Mouse (Mus musculus) thymus, adult 2 months (tissue): Measurements from ENCODE around the gene Arid3c. TPM values are rescaled to one million over a fixed set of nuclear protein-coding genes. Genes with fewer than 3 reads are reported as not detected.
"Not testable (repeated sequence)": the region's sequence is repeated elsewhere in the genome, so short reads cannot be mapped to it uniquely, and the experiment has no call there.

Source experiments
- DNase-seq: peaks from one replicate; pipeline ENCODE4 v3.0.0; 2021
- H3K27ac ChIP-seq: fragments of 200-500 bp; 2 replicates; pipeline ENCODE4 v1.5.1; 2012; ENCODE audit warnings: low read length, control low read depth; ENCODE audit not compliant: control insufficient read depth, insufficient read depth
- H3K27me3 ChIP-seq: fragments of 200-500 bp; 2 replicates; pipeline ENCODE4 v1.6.1; 2012; ENCODE audit warnings: mild to moderate bottlenecking, low read length, moderate library complexity, mixed read lengths; ENCODE audit not compliant: control insufficient read depth, insufficient read depth
- H3K36me3 ChIP-seq: fragments of 200-500 bp; 2 replicates; pipeline ENCODE4 v1.6.1; 2012; ENCODE audit warnings: mild to moderate bottlenecking, low read length, moderate library complexity; ENCODE audit not compliant: control insufficient read depth, insufficient read depth
- H3K4me1 ChIP-seq: fragments of 200-500 bp; replicated peaks from 2 replicates; pipeline ENCODE4 v1.6.1; 2012; ENCODE audit warnings: low read length; ENCODE audit not compliant: control insufficient read depth, insufficient read depth
- H3K4me3 ChIP-seq: fragments of 200-500 bp; 2 replicates; pipeline ENCODE4 v1.5.1; 2012; ENCODE audit warnings: mild to moderate bottlenecking, low read length, control low read depth, moderate library complexity; ENCODE audit not compliant: control insufficient read depth, insufficient read depth
- CTCF ChIP-seq: fragments of 200-500 bp; IDR thresholded peaks from 2 replicates; pipeline ENCODE4 v1.5.1; 2012; ENCODE audit warnings: mild to moderate bottlenecking, control low read depth, low read length, moderate library complexity, borderline replicate concordance; ENCODE audit not compliant: control insufficient read depth, poor library complexity, insufficient read depth; ENCODE audit errors: extremely low read depth
- POLR2A ChIP-seq: fragments of 200-500 bp; IDR thresholded peaks from 2 replicates; pipeline ENCODE4 v1.6.1; 2012; ENCODE audit warnings: mild to moderate bottlenecking, low read length, control low read depth, moderate library complexity; ENCODE audit not compliant: control insufficient read depth, poor library complexity, insufficient read depth; ENCODE audit errors: extremely low read depth
- WGBS: fragments of 180-500 bp; shearing (Covaris S2); methylation state at CpG from one replicate; pipeline ENCODE4 v1.1.7; 2018; 5-methylcytosine and 5-hydroxymethylcytosine counted together
- polyA plus RNA-seq: library from polyadenylated mRNA; depleted of rRNA; stranded (reverse); fragments of >200 nt; gene quantifications from 2 replicates; pipeline ENCODE4 v1.2.3, GENCODE M21; 2012; rRNA removed

The Arid3c gene
- polyA plus RNA-seq, result 0.06 and 0.15 TPM in 2 replicates

DNA sequence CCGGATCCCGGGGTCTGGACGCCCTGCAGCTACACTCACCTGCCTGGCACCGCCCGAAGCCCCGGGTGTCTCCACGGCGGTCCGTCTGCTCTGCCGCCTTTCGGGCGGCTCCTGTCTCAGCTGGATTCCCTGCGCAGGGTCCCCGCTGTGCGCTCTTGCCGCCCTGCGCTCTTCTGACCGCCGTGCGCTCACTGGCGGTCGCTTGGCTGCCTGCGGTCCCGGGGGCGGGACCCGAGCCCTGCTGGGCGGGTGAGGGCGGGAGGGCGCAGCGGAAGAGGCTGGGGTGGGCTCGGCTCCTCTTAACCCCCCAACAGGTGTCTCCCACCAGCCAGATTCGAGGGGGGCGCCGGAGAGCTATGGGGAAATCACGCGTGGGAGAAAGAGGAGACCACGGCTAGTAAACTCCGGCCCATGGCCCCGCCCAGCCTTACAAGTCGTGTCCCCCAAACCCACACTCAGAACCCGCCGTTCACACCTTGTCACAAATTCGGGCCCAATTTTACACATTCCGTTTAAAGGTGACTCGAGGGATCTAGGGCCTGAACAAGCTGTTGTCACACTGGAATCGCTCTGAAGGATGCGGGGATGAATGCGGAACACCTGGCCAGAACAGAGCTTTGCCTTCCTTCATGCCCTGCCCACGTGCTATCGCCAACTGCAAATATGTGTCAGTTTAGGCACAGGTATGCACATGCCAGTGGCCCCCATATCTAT is at the start of gene Arid3c:
Arid3c (minus strand) TSS at position 91 of the 714 bp plus-strand sequence.
- Histone ChIP-seq H3K4me1 (no peaks in the 10 kb centered on the region; the same call in 1 of the 2 replicates), H3K4me3 (peak within 1 kb of the TSS; percentile 3; the same call in 1 of the 2 replicates), H3K36me3 (no peaks in the 10 kb centered on the region), H3K27ac (no peak within 1 kb of the TSS), H3K27me3 (peaks cover 17% of the 10 kb centered on the region)
- 2% methylated on average over 50 of the region's 50 CpGs for WGBS
- peak; percentile 65 for DNase-seq
- TF ChIP-seq POLR2A (no peak), CTCF (no peak)

DNA sequence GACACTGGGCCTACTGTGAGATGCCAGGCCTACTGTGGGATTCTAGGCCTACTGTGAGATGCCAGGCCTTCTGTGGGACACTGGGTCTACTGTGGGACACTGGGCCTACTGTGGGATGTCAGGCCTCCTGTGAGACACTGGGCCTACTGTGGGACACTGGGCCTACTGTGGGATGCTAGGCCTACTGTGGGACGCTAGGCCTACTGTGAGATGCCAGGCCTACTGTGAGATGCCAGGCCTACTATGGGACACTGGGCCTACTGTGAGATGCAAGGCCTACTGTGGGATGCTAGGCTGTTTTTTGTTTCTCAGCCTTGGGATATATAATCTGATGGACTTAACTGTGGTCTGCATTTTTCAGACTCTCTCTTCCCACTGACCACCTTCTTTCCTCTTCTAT is 44.9 kb upstream of the Arid3c start:
- not testable (repeated sequence) for H3K4me3 ChIP-seq, H3K4me1 ChIP-seq, H3K27me3 ChIP-seq, H3K36me3 ChIP-seq, DNase-seq, H3K27ac ChIP-seq
- 89% methylated on average over 1 of the region's 1 CpGs for WGBS

DNA sequence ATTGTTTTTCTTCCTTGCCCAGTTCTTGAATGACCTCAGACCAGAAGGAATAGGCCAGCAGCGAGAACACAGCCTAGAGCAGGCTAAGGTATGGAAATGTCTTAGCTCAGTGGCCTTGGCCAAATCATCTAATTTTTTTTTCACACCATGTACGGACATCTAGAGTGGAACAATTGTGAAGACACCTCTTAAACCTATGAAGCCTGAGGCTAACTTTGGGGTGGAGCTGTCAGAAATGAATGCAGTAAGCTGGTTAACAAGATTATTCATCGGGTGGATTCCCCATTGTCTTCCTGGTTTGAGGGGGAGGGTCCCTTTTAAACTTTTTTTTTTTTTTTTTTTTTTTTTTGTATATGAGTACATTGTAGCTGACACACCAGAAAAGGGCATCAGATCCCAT is 43.6 kb upstream of the Arid3c start:
- 91% methylated on average over 3 of the region's 3 CpGs for WGBS
- not testable (repeated sequence) for H3K27ac ChIP-seq

DNA sequence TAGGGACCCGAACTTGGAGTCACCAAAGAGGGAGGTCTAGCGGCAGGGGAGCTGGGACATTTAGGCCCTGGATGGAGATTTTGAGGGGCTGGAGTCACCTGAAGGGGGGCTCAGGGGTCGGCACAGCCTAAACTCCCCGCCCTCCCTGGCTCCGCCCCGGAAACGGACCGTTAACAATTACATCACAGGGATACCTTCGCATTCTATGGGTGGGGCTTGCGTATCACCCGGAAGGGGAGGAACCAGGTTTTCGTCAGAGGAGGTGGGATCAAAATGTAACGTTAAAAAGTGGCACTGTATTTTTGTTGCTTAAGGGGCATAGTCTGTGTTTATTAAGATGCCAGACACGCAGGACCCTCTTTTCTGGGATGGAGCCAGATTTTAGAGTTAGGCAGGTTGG is 43.1 kb upstream of the Arid3c start, which contains the start of gene Ccl27a:
Ccl27a (minus strand) TSS at position 246 of the 400 bp plus-strand sequence.
- WGBS, result 6% methylated on average over 12 of the region's 14 CpGs
- peak within 1 kb of the TSS; percentile 67 for H3K4me3 ChIP-seq
- H3K4me1 ChIP-seq, H3K36me3 ChIP-seq, H3K27me3 ChIP-seq, H3K27ac ChIP-seq: not testable (repeated sequence)
- peak; percentile 84 for DNase-seq

More for the DNA sequence above, 43.6 kb upstream of the Arid3c start:
- H3K36me3 ChIP-seq, DNase-seq, H3K27me3 ChIP-seq, H3K4me3 ChIP-seq, H3K4me1 ChIP-seq: not testable (repeated sequence)

DNA sequence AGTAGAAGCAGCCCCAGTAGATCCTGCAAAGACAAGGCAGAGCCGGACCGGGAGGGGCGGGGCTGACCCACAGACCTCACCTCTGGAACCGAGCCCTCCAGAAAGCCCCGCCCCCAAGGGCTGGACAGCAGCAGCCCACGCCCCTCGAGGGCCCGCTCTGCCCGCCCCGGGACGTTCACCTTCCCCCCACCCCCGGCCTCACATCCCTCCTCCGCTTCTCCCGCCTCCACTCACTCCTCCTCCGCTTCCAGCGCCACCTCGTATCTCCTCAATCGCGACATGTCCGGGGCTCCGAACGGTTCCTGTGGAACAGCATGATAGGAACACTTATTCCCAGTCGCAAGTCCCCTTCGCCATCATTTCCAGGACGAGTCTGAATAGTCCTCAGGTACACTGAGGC is 42.6 kb upstream of the Arid3c start:
- DNase-seq, result peak; percentile 48
- H3K27ac ChIP-seq, H3K27me3 ChIP-seq: not testable (repeated sequence)

DNA sequence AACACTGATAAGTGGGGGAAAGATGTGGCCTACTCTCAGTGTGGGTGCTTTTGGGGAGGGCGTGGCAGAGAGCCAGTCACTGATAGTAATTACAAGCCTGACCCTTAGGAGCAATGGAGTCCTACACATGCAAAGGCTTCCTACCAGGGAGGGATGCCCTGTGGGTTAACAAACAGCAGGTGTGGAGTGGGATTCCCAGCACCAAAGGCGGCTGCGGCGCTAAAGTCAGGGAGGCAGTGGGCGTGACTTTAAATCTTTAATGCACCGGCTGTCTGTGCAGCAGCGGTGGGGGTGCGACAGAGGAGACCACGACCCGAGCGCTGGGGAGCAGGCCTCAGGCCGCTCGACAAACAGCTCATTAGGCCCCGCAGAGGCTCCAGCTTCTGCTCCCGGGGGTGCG is 42.0 kb upstream of the Arid3c start:
- not testable (repeated sequence) for DNase-seq, H3K27me3 ChIP-seq, H3K4me1 ChIP-seq, H3K36me3 ChIP-seq, H3K4me3 ChIP-seq, H3K27ac ChIP-seq
- 10% methylated on average over 11 of the region's 16 CpGs for WGBS

More for the DNA sequence above, 42.6 kb upstream of the Arid3c start:
- WGBS, result 1% methylated on average over 17 of the region's 25 CpGs
- not testable (repeated sequence) for H3K36me3 ChIP-seq, H3K4me1 ChIP-seq
- H3K4me3 ChIP-seq, result peak overlapping the region; percentile 67

DNA sequence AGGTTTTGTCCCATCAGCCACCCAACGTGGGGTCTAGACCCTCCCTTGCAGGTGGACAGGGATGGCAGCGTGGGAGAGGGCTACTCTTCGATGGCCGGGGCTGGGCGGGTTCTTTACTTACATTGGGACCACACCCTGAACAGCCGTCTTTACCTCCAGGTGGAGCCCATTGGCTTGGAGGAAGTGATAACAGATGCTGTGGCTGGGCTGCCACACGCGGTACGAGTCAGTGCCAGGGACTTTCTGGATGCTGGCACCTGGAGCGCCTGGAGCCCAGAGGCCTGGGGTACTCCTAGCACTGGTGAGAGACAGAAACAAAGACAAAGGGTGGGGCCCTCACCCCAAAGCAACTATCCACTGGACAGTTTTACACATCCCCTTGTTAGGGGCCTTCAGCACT is 36.4 kb upstream of the Arid3c start:
- H3K27ac ChIP-seq, H3K36me3 ChIP-seq, H3K4me1 ChIP-seq, DNase-seq, H3K4me3 ChIP-seq, H3K27me3 ChIP-seq: not testable (repeated sequence)
- 86% methylated on average over 10 of the region's 10 CpGs for WGBS

DNA sequence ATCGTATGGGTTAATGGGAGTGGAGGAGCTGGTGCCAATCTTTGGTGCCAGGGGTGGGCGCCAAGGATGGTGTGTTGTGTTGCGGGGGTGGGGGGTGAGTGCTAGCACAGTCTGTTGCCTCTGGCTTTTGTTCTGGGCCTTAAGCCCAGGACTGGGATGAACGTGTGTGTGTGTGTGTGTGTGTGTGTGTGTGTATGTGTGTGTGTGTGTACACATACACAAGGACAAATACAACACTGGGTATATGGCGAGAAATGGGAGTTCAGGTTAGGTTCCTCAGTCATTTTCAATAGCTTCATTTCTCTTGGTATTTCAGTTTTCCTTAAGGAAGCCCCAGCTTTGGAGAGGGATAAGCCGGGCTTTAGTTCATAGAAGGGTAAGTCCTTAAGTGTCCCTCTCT is 32.2 kb upstream of the Arid3c start:
- not testable (repeated sequence) for H3K27ac ChIP-seq, H3K4me3 ChIP-seq, DNase-seq, H3K36me3 ChIP-seq, H3K27me3 ChIP-seq
- 88% methylated on average over 4 of the region's 6 CpGs for WGBS
- H3K4me1 ChIP-seq, result peaks cover 12% of the 10 kb centered on the region

DNA sequence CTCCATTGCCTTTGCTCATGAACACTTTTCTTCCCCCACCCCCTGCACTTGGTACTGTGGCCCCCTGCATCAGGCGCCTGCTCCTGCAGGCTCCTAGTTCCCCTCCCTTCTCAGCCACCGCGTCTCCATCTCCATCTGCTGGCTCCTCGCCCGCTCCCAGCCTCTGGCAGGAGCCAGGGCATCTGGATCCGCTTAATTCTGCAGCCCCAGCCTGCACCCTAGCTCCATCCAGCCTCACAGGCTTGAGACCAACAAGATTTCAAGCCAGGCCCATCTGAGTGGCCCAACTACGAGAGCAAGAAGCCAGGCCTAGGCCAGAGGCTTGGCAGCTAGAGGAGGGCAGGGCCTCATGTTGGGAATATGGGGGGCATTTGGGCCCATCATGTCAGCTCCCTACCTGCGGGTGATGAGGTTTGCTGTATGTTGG is 31.8 kb upstream of the Arid3c start:
- WGBS, result 91% methylated on average over 8 of the region's 8 CpGs
- H3K4me3 ChIP-seq, DNase-seq, H3K27me3 ChIP-seq, H3K27ac ChIP-seq, H3K36me3 ChIP-seq: not testable (repeated sequence)
- H3K4me1 ChIP-seq, result peaks cover 12% of the 10 kb centered on the region
